Mouse (Mus musculus) hindbrain, embryonic 16.5 days (tissue): ENCODE results near the gene Tmub2. TPM values are rescaled to one million over a fixed set of nuclear protein-coding genes. Genes with fewer than 3 reads are reported as not detected.

Experiments
- ATAC-seq: fragments of 200-750 bp; cut with Nextera tagmentation; 2 replicates; pipeline ENCODE4 v1.8.0; 2017; ENCODE audit warnings: moderate TSS enrichment, moderate library complexity
- H3K27ac ChIP-seq: fragments of 300-500 bp; sonication (generic); 2 replicates; pipeline ENCODE4 v1.5.1; 2014; ENCODE audit warnings: low read depth, mild to moderate bottlenecking, control low read depth, low read length, moderate library complexity
- H3K27me3 ChIP-seq: fragments of 300-500 bp; sonication (generic); replicated peaks from 2 replicates; pipeline ENCODE4 v1.6.1; 2014; ENCODE audit warnings: low read length; ENCODE audit not compliant: control insufficient read depth, insufficient read depth
- H3K36me3 ChIP-seq: fragments of 300-500 bp; sonication (generic); 2 replicates; pipeline ENCODE4 v1.6.1; 2014; ENCODE audit warnings: mild to moderate bottlenecking, low read length, moderate library complexity, mixed read lengths; ENCODE audit not compliant: control insufficient read depth, insufficient read depth
- H3K4me1 ChIP-seq: fragments of 300-500 bp; sonication (generic); 2 replicates; pipeline ENCODE4 v1.6.1; 2014; ENCODE audit warnings: low read depth, low read length; ENCODE audit not compliant: control insufficient read depth, insufficient read depth
- H3K4me2 ChIP-seq: fragments of 300-500 bp; sonication (generic); 2 replicates; pipeline ENCODE4 v1.6.1; 2014; ENCODE audit warnings: mild to moderate bottlenecking, low read length, control low read depth, moderate library complexity
- H3K4me3 ChIP-seq: fragments of 300-500 bp; sonication (generic); 2 replicates; pipeline ENCODE4 v1.5.1; 2014; ENCODE audit warnings: mild to moderate bottlenecking, low read length, control low read depth, moderate library complexity
- H3K9ac ChIP-seq: fragments of 300-500 bp; sonication (generic); 2 replicates; pipeline ENCODE4 v1.6.1; 2014; ENCODE audit warnings: low read depth, mild to moderate bottlenecking, control low read depth, low read length, moderate library complexity
- H3K9me3 ChIP-seq: fragments of 300-500 bp; sonication (generic); 2 replicates; pipeline ENCODE4 v1.6.1; 2014; ENCODE audit warnings: mild to moderate bottlenecking, low read length, moderate library complexity; ENCODE audit not compliant: control insufficient read depth
- WGBS: fragments of 180-500 bp; shearing (Covaris S2); extraction: QIAGEN DNeasy Blood & Tissue Kit; methylation state at CpG from one replicate; pipeline ENCODE4 v1.1.7; 2014; 5-methylcytosine and 5-hydroxymethylcytosine counted together
- polyA plus RNA-seq: library from polyadenylated mRNA; unstranded; fragments of >200 nt; fragmentation: Nextera tagmentation; extraction: Ambion mirVana; gene quantifications from 2 replicates; pipeline ENCODE4 v1.2.1, GENCODE M21; 2015

The Tmub2 gene
- polyA plus RNA-seq, 1 experiment from 2014 or later: 81.6 TPM

DNA sequence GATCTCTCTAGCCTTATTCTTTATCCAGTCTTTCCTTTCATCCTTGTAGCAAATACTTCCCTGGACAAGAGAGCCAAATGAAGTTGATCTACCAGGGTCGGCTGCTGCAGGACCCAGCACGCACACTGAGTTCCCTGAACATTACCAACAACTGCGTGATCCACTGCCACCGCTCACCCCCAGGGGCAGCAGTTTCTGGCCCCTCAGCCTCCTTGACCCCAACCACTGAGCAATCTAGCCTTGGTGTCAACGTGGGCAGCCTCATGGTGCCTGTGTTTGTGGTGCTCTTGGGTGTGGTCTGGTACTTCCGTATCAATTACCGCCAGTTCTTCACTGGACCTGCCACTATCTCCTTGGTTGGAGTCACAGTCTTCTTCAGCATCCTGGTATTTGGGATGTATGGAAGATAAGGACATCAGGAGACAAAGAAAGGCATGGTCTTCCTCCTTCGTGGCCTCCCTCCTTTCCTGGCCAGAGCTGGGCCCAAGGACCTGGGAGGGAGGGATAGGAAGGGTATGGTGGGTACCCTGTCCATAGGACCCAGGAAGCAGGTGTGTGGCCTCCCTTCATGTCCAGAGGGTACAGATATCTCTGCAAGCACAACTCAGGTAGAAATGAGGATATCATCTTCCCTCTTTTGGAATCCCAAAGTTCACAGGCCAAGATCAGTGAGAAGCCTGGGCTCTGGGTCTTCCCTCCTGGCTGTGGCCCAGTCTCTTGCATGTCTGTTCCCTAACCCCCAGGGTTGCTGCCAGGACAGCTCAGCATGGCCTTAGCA lies 3.5 kb downstream of the Tmub2 start:
- 95% methylated on average over 8 of the region's 8 CpGs for WGBS
- Histone ChIP-seq H3K4me1 (peaks cover 14% of the 10 kb centered on the region), H3K4me2 (no peak overlapping the region), H3K27me3 (no peaks in the 10 kb centered on the region), H3K36me3 (peaks cover 28% of the 10 kb centered on the region), H3K9me3 (no peaks in the 10 kb centered on the region), H3K27ac (peak overlapping the region; percentile 7; the same call in 1 of the 2 replicates), H3K4me3 (no peak overlapping the region), H3K9ac (no peak overlapping the region)
- ATAC-seq: no peak

- H3K27me3 ChIP-seq: no peaks in the 10 kb centered on the region
- ATAC-seq: no peak
- H3K9ac ChIP-seq: no peak overlapping the region
- peaks cover 34% of the 10 kb centered on the region for H3K36me3 ChIP-seq
- WGBS: 83% methylated on average over 2 of the region's 2 CpGs
- H3K4me2 ChIP-seq: no peak overlapping the region
- no peak overlapping the region for H3K4me3 ChIP-seq
- H3K27ac ChIP-seq: no peak overlapping the region
- H3K9me3 ChIP-seq: no peaks in the 10 kb centered on the region
- H3K4me1 ChIP-seq: peaks cover 14% of the 10 kb centered on the region
Observed at GRCm38 (mm10) chr11:102288913-102289312, 4.2 kb downstream of the Tmub2 start.

DNA sequence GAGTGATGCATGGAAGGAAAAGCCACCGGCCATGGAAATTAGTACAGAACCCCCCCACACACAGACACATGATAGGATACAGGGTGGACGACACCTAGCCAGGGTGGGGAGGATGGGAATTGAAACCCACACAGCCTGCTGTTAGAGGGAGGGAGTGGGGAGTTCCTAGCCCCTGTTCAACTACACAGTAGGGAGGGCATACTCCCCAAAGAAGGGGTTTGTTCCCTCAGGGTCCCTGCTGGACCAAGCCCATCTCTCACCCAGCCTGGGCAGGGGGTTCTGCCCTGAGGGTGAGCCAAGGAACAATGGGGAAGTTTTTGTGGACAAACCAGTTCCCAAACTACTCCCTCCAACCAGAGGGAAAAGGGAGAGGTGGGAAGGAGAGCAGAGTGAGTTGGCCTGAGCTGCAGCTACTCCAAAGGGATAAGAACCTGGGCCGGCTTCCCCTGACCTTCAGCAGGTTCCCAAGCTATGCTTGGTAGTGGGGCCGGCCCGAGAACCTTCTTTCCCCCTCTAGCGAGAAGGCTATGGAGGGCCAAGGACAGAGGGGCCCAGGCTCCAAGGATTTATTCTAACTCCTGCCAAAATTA lies 4.9 kb downstream of the Tmub2 start:
- 58% methylated on average over 6 of the region's 6 CpGs for WGBS
- no peak overlapping the region for H3K9ac ChIP-seq

GRCm38 (mm10) chr11:102290141-102290540 lies 5.4 kb downstream of the Tmub2 start:
- H3K27ac ChIP-seq: no peak overlapping the region
- H3K4me1 ChIP-seq: peaks cover 25% of the 10 kb centered on the region
- H3K4me2 ChIP-seq: no peak overlapping the region
- peaks cover 35% of the 10 kb centered on the region for H3K36me3 ChIP-seq
- no peak for ATAC-seq
- no peaks in the 10 kb centered on the region for H3K27me3 ChIP-seq
- 80% methylated on average over 4 of the region's 4 CpGs for WGBS
- H3K9me3 ChIP-seq: no peaks in the 10 kb centered on the region
- no peak overlapping the region for H3K4me3 ChIP-seq
- H3K9ac ChIP-seq: no peak overlapping the region

More for the DNA sequence above, 4.9 kb downstream of the Tmub2 start:
- Histone ChIP-seq H3K27me3 (no peaks in the 10 kb centered on the region), H3K9me3 (no peaks in the 10 kb centered on the region), H3K4me2 (no peak overlapping the region), H3K27ac (no peak overlapping the region), H3K4me1 (peaks cover 19% of the 10 kb centered on the region), H3K4me3 (no peak overlapping the region), H3K36me3 (peaks cover 35% of the 10 kb centered on the region)
- ATAC-seq: no peak

DNA sequence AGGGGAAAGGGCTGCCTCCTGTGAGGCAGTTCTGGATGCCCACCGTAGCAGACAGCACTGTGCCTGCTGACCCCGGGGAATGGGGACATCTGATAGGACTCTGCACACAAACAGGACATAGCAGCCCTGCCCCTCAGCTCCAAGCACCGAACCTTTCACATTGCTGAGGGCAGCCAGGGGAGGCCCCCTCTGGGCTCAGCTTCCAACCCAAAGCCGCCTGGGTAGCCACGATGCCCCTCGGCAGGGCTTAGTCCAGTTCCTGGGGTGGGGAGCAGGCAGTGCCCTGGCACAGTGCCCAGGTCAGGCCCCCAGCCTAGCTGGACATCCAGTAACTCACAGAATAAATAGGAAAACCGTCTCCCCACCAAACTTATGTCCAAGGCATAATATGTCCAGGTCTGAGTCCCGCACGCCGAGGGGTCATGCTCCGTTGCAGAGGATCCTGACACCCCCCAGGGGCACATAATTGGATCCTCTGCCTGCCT lies 6.4 kb downstream of the Tmub2 start:
- Histone ChIP-seq H3K36me3 (peaks cover 35% of the 10 kb centered on the region), H3K9ac (no peak overlapping the region), H3K27me3 (no peaks in the 10 kb centered on the region), H3K4me2 (no peak overlapping the region), H3K4me3 (no peak overlapping the region), H3K27ac (no peak overlapping the region), H3K4me1 (peaks cover 22% of the 10 kb centered on the region), H3K9me3 (no peaks in the 10 kb centered on the region)
- ATAC-seq: no peak
- WGBS: 79% methylated on average over 11 of the region's 11 CpGs

DNA sequence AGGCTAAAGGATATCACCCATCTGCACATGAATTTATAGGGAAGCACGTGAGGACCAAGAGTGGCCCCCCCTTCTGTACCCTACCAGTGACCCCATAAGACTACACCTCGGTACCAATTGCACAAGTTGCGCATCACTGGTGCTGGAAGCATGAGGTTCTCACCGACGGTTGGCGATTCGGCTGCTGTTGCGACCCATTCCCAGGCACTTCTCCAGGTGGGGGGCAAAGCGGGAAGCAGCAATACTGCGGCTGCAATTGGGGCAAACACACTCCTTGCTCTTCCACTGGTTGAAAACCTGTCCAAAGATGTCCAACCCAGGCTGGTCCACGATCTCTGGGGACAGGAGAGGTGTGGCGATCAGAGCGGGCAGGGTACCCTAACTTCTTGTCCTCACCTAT lies 9.2 kb downstream of the Tmub2 start:
- Histone ChIP-seq H3K4me3 (no peak overlapping the region), H3K9ac (no peak overlapping the region; the same call in 1 of the 2 replicates), H3K4me1 (peaks cover 21% of the 10 kb centered on the region), H3K27me3 (no peaks in the 10 kb centered on the region), H3K4me2 (no peak overlapping the region), H3K9me3 (no peaks in the 10 kb centered on the region), H3K36me3 (peaks cover 24% of the 10 kb centered on the region), H3K27ac (no peak overlapping the region)
- 94% methylated on average over 13 of the region's 13 CpGs for WGBS
- ATAC-seq: no peak

DNA sequence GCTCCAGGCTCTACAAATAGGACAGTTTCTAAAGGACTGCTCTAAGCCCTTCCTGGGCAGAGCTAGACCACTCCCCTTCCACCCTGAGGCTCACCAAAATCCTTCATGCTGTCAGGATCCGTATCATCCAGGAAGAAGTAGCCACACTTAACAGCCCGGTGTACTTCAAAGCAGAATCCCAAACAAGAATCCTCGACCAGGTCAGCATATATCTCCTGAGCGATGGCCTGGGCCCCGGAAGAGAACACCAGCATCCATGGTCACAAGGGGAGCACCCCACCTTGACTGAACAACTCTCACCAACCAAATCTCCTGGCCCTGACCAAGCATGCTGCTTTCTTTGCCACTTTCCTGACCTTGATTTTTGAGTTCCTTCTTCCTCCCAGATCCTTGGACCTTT lies 9.7 kb downstream of the Tmub2 start:
- H3K4me1 ChIP-seq: peaks cover 21% of the 10 kb centered on the region
- H3K9ac ChIP-seq: peak overlapping the region; percentile 92
- H3K27me3 ChIP-seq: no peaks in the 10 kb centered on the region
- WGBS: 84% methylated on average over 5 of the region's 5 CpGs
- H3K4me3 ChIP-seq: peak overlapping the region; percentile 88
- peak overlapping the region; percentile 97 for H3K4me2 ChIP-seq
- H3K9me3 ChIP-seq: no peaks in the 10 kb centered on the region
- no peak overlapping the region; the same call in 1 of the 2 replicates for H3K27ac ChIP-seq
- peaks cover 24% of the 10 kb centered on the region for H3K36me3 ChIP-seq
- ATAC-seq: no peak

GRCm38 (mm10) chr11:102294887-102295597 lies 10.3 kb downstream of the Tmub2 start:
- 47% methylated on average over 12 of the region's 12 CpGs for WGBS
- peak overlapping the region; percentile 92 for H3K9ac ChIP-seq
- H3K4me2 ChIP-seq: peak overlapping the region; percentile 97
- H3K4me3 ChIP-seq: peak overlapping the region; percentile 88
- H3K27ac ChIP-seq: peak overlapping the region; percentile 98
- no peaks in the 10 kb centered on the region for H3K9me3 ChIP-seq
- peaks cover 21% of the 10 kb centered on the region for H3K4me1 ChIP-seq
- peaks cover 24% of the 10 kb centered on the region for H3K36me3 ChIP-seq
- no peaks in the 10 kb centered on the region for H3K27me3 ChIP-seq
- 0 out of 2 replicates have a peak, but pooled peaks have one; percentile 5 for ATAC-seq
